Mouse (Mus musculus): ENCODE measurements around the gene Crybg2. TPM values are rescaled to one million over a fixed set of nuclear protein-coding genes. Genes with fewer than 3 reads are reported as not detected.
A peak's percentile ranks its signal among the peaks of the same experiment; 100 is the strongest.

The Crybg2 gene
- total and polyA plus RNA-seq, 2 experiments from 2014 or later, result 4.5 to 8.4 TPM

- Histone ChIP-seq H3K4me2 (ENCODE audit: low read depth, low read length, poor library complexity, severe bottlenecking) (no peak overlapping the region), H3K27ac (ENCODE audit: low read depth, low read length) (no peak overlapping the region), H3K9me3 (ENCODE audit: low read length) (no peaks in the 10 kb centered on the region), H3K4me3 (ENCODE audit: low read depth, low read length) (no peak overlapping the region), H3K36me3 (ENCODE audit: insufficient read depth, low read length) (no peaks in the 10 kb centered on the region), H3K4me1 (ENCODE audit: insufficient read depth, low read length) (no peaks in the 10 kb centered on the region; the same call in 1 of the 2 replicates), H3K27me3 (ENCODE audit: insufficient read depth, low read length) (no peaks in the 10 kb centered on the region), H3K9ac (replicated peaks; ENCODE audit: low read length, poor library complexity, severe bottlenecking) (no peak overlapping the region)
- ATAC-seq (ENCODE audit: low FRiP score), result no peak
- no peak for DNase-seq (ENCODE audit: low spot score)
- no peak for TF ChIP-seq CTCF (IDR thresholded peaks at IDR 0.05)
- WGBS, result 79% methylated on average over 5 of the region's 5 CpGs
These were observed 8.7 kb upstream of the Crybg2 start for GRCm38 (mm10) chr4:134051912-134052311.

- Histone ChIP-seq H3K9me3 (ENCODE audit: low read length) (no peaks in the 10 kb centered on the region), H3K27me3 (ENCODE audit: insufficient read depth, low read length) (no peaks in the 10 kb centered on the region), H3K4me3 (ENCODE audit: low read depth, low read length) (no peak overlapping the region), H3K4me2 (ENCODE audit: low read depth, low read length, poor library complexity, severe bottlenecking) (no peak overlapping the region), H3K9ac (replicated peaks; ENCODE audit: low read length, poor library complexity, severe bottlenecking) (no peak overlapping the region), H3K27ac (ENCODE audit: low read depth, low read length) (no peak overlapping the region), H3K4me1 (ENCODE audit: insufficient read depth, low read length) (no peaks in the 10 kb centered on the region; the same call in 1 of the 2 replicates), H3K36me3 (ENCODE audit: insufficient read depth, low read length) (no peaks in the 10 kb centered on the region)
- peak; percentile 82 for DNase-seq (ENCODE audit: low spot score)
- 26% methylated on average over 8 of the region's 8 CpGs for WGBS
- ATAC-seq (ENCODE audit: low FRiP score), result no peak
- TF ChIP-seq CTCF (IDR thresholded peaks at IDR 0.05), result no peak
These were observed 8.1 kb upstream of the Crybg2 start for GRCm38 (mm10) chr4:134052560-134052959.

GRCm38 (mm10) chr4:134053538-134053937 lies 7.1 kb upstream of the Crybg2 start, which contains the start of gene Zfp683:
Zfp683 (plus strand) TSS chr4:134053838.
- H3K4me3 ChIP-seq (ENCODE audit: low read depth, low read length), result no peak within 1 kb of the TSS
- H3K9me3 ChIP-seq (ENCODE audit: low read length), result no peaks in the 10 kb centered on the region
- no peak within 1 kb of the TSS for H3K9ac ChIP-seq (replicated peaks; ENCODE audit: low read length, poor library complexity, severe bottlenecking)
- no peak within 1 kb of the TSS for H3K27ac ChIP-seq (ENCODE audit: low read depth, low read length)
- DNase-seq (ENCODE audit: low spot score), result no peak
- 84% methylated on average over 3 of the region's 3 CpGs for WGBS
- H3K27me3 ChIP-seq (ENCODE audit: insufficient read depth, low read length), result no peaks in the 10 kb centered on the region
- ATAC-seq (ENCODE audit: low FRiP score), result no peak
- H3K4me1 ChIP-seq (ENCODE audit: insufficient read depth, low read length), result no peaks in the 10 kb centered on the region; the same call in 1 of the 2 replicates
- no peak within 1 kb of the TSS for H3K4me2 ChIP-seq (ENCODE audit: low read depth, low read length, poor library complexity, severe bottlenecking)
- TF ChIP-seq CTCF (IDR thresholded peaks at IDR 0.05), result no peak
- H3K36me3 ChIP-seq (ENCODE audit: insufficient read depth, low read length), result no peaks in the 10 kb centered on the region

- ATAC-seq (ENCODE audit: low FRiP score) (no peak), DNase-seq (ENCODE audit: low spot score) (no peak)
- no peaks in the 10 kb centered on the region for H3K9me3 ChIP-seq (ENCODE audit: low read length)
- no peak overlapping the region for H3K9ac ChIP-seq (replicated peaks; ENCODE audit: low read length, poor library complexity, severe bottlenecking)
- H3K4me1 ChIP-seq (ENCODE audit: insufficient read depth, low read length), result no peaks in the 10 kb centered on the region
- no peaks in the 10 kb centered on the region; the same call in 1 of the 2 replicates for H3K27me3 ChIP-seq (ENCODE audit: insufficient read depth, low read length)
- 42% methylated on average over 14 of the region's 14 CpGs for WGBS
- H3K4me2 ChIP-seq (ENCODE audit: low read depth, low read length, poor library complexity, severe bottlenecking), result no peak overlapping the region
- H3K36me3 ChIP-seq (ENCODE audit: insufficient read depth, low read length), result no peaks in the 10 kb centered on the region
- H3K27ac ChIP-seq (ENCODE audit: low read depth, low read length), result no peak overlapping the region
- H3K4me3 ChIP-seq (ENCODE audit: low read depth, low read length), result no peak overlapping the region
- no peak for TF ChIP-seq CTCF (IDR thresholded peaks at IDR 0.05)
These were observed 2.4 kb upstream of the Crybg2 start for GRCm38 (mm10) chr4:134058166-134058715.

GRCm38 (mm10) chr4:134058908-134059307 lies 1.7 kb upstream of the Crybg2 start:
- Histone ChIP-seq H3K4me3 (ENCODE audit: low read depth, low read length) (no peak overlapping the region), H3K9ac (replicated peaks; ENCODE audit: low read length, poor library complexity, severe bottlenecking) (no peak overlapping the region), H3K4me1 (ENCODE audit: insufficient read depth, low read length) (no peaks in the 10 kb centered on the region), H3K4me2 (ENCODE audit: low read depth, low read length, poor library complexity, severe bottlenecking) (no peak overlapping the region), H3K9me3 (ENCODE audit: low read length) (no peaks in the 10 kb centered on the region), H3K36me3 (ENCODE audit: insufficient read depth, low read length) (no peaks in the 10 kb centered on the region), H3K27me3 (ENCODE audit: insufficient read depth, low read length) (no peaks in the 10 kb centered on the region; the same call in 1 of the 2 replicates), H3K27ac (ENCODE audit: low read depth, low read length) (no peak overlapping the region)
- no peak for DNase-seq (ENCODE audit: low spot score)
- 80% methylated on average over 6 of the region's 6 CpGs for WGBS
- TF ChIP-seq CTCF (IDR thresholded peaks at IDR 0.05), result no peak
- no peak for ATAC-seq (ENCODE audit: low FRiP score)

- no peak overlapping the region for H3K27ac ChIP-seq (ENCODE audit: low read depth, low read length)
- ATAC-seq (ENCODE audit: low FRiP score), result no peak
- no peaks in the 10 kb centered on the region; the same call in 1 of the 2 replicates for H3K27me3 ChIP-seq (ENCODE audit: insufficient read depth, low read length)
- no peak for DNase-seq (ENCODE audit: low spot score)
- no peaks in the 10 kb centered on the region for H3K4me1 ChIP-seq (ENCODE audit: insufficient read depth, low read length)
- TF ChIP-seq CTCF (IDR thresholded peaks at IDR 0.05), result no peak
- 67% methylated on average over 18 of the region's 18 CpGs for WGBS
- H3K4me2 ChIP-seq (ENCODE audit: low read depth, low read length, poor library complexity, severe bottlenecking), result no peak overlapping the region
- no peak overlapping the region for H3K4me3 ChIP-seq (ENCODE audit: low read depth, low read length)
- no peak overlapping the region for H3K9ac ChIP-seq (replicated peaks; ENCODE audit: low read length, poor library complexity, severe bottlenecking)
- no peaks in the 10 kb centered on the region for H3K36me3 ChIP-seq (ENCODE audit: insufficient read depth, low read length)
- no peaks in the 10 kb centered on the region for H3K9me3 ChIP-seq (ENCODE audit: low read length)
These were observed 683 bp downstream of the Crybg2 start for GRCm38 (mm10) chr4:134061166-134061830.
